Mouse (Mus musculus): Measurements from ENCODE around the gene Rab35.

Gene Rab35

DNA sequence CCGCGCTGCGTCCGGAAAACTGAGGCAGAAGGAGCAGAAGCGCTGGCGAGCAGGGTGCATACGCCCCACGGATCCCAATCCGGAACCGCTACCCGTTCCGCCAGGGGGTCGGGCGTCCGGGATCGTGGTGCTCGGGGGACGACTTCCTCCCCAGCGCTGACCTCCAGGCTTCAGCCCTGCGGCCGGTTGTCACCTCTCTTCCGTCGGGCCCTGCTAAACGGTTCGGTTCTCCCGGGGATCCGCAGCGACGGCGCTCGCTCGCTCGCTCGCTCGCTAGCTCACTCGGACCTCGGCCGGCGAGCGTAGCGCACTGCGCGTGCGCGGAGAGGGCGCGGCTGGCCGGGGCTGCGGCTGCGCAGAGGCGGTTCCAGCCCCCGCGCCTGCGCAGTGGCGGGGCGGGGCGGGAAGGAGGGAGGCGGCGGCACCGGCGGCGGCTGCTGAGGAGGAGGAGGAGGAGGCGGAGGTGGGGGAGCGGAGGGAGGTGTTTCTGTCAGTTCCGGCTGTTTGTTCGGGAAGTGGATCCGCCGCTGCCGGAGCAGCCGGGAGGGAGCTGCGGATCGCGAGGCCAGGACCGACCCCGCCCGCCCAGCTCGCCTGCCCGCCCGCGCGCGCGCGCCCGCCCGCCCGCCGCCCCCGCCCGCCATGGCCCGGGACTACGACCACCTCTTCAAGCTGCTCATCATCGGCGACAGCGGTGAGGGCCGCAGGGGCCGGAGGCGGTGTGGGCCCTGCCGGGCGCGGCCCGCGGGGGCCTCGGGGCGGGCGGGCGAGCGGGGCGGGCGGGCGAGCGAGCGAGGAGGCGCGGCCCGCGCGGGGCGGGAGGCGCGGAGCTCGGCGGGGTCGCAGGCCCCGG, at the start of gene Rab35:
Rab35 (plus strand) TSS at position 404 of the 853 bp plus-strand sequence.
- peak; percentile 95 for DNase-seq

DNA sequence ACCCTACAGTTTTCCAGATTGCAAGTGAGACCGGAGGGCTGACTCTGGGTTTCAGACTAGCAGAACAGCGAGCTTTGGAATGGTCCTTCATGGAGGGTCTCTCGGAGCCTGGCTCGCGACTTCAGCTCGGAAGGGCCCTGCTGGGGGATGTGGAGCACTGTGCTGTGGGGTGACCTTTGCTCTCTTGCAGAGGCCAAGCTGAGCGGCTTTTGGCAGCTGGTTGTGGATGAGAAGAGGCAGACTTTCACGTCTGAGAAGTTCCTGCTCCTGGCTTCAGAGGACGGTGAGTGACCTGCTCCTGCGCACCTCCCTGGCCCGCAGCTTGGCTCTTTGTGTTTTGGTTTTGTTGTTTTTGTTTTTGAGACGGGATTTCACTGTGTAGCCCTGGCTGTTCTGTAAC, 46.1 kb upstream of the Rab35 start:
- DNase-seq = no peak

- DNase-seq = no peak
These were observed 45.5 kb upstream of the Rab35 start for GRCm38 (mm10) chr5:115586166-115586565.

DNA sequence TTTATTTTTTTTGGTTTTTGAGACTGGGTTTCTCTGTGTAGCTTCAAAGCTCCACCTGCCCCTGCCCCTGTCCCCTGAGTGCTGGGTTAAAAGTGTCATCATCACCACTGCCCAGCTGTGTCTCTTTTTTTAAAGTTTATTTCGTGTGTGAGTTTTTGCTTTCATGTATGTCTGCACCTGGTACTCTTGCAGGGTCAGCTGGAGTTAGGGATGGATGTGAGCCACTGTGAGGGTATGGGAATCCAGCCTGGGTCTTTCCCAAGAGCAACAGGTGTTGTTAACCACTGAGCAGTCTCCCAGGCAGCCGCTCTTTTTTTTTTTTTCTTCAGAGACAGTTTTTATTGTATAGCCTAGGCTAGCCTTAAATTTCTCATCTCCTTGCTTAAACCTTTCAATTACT, 44.9 kb upstream of the Rab35 start:
- DNase-seq = no peak

GRCm38 (mm10) chr5:115591028-115591427, 40.7 kb upstream of the Rab35 start:
- DNase-seq = no peak

DNA sequence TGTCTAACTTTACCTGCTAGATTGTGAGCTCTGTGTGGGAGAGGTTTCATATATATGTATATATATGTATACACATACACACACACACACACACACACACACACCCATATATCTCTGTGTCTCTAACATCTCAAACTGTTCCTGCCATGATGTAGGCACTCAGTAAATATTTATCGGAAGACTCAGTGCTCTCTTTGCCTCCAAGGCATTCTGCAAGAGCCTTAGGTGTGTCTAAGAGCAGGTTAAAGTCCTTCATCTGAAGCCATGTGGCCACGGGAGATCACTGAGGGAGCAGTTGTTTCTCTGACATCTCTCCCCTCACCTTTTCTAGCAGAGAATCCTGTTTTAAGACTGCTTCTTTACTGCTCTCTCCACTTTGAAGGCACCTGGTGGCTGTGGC, 40.2 kb upstream of the Rab35 start:
- no peak for DNase-seq

DNA sequence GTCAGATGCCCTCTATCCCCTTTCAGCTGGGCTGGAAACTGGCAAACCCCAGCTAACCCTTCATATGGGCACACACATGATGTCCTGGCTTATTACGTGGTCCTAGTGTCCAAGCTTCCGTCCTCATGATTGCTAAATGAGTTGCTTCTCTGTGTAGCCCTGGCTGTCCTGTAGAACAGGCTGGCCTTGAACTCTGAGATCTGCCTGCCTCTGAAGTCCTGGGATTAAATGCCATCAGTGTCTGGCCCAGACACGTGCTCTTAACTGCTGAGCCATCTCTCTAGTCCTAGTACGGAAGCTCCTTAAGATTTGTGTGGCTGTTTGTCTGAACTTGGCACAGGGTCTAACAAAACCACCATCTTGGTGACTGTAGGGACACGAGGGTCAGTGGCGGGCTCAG, 28.1 kb upstream of the Rab35 start:
- DNase-seq = no peak

- DNase-seq = no peak
These were observed 20.1 kb upstream of the Rab35 start for GRCm38 (mm10) chr5:115611566-115611965.

- DNase-seq = no peak
These were observed 18.4 kb upstream of the Rab35 start for GRCm38 (mm10) chr5:115613332-115613731.

DNA sequence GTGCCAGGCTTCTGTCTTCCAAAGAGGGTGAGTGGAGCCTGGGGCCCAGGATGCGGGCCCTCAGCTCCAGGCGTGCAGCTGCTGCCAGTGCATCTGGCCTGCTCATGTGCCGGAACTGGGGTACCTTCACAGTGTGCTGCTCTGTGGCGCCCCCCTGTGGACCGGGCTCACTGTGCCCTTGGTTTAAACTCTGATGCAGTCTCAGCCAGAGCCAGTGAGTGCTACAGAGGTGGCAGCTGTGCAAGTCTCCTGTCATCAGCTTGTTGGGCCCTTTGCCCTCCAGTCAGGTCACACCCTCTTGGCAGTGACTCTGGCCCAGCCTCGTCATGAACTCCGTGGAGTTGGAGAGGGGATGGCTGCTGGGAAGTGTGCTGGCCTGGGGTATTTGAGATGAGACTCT, 16.8 kb upstream of the Rab35 start:
- DNase-seq = peak; percentile 37

- no peak for DNase-seq
These were observed 12.0 kb upstream of the Rab35 start for GRCm38 (mm10) chr5:115619690-115620089.

GRCm38 (mm10) chr5:115622686-115623085, 9.0 kb upstream of the Rab35 start:
- no peak for DNase-seq

DNA sequence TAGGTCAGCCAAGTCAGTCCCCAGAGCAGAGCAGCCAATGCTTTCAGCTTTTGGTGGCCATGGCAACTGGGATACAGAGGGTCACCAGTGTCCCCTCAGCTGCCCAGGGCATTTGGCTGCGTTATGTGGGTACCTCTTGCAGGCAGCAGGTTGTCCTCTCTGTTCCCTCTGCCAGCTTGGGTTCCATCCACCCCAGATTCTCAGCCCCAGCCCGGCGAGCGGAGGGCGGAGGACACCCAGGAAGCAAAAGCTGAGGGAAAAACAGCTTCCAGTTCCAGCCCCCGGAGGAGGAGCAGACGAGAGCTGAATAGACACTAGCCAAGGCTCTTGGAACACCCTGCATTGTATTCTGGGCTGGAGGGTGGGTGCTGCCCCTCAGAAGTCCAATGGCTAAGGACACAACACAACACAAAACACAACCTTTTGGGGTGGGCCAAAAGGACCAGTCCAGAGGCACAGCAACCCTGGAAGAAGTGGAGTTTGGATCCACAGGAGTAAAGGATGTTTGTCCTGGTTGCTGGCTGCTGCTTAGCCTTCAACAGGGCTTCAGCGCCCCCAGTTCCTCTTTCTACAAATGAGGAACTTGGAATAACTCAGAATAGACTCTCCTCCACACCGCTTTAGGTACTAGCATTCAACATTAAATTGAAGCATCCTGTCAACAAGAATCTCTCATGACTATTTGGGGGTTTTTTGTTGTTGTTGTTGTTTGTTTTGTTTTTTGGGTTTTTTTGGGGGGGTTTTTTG, 7.8 kb upstream of the Rab35 start:
- no peak for DNase-seq

DNA sequence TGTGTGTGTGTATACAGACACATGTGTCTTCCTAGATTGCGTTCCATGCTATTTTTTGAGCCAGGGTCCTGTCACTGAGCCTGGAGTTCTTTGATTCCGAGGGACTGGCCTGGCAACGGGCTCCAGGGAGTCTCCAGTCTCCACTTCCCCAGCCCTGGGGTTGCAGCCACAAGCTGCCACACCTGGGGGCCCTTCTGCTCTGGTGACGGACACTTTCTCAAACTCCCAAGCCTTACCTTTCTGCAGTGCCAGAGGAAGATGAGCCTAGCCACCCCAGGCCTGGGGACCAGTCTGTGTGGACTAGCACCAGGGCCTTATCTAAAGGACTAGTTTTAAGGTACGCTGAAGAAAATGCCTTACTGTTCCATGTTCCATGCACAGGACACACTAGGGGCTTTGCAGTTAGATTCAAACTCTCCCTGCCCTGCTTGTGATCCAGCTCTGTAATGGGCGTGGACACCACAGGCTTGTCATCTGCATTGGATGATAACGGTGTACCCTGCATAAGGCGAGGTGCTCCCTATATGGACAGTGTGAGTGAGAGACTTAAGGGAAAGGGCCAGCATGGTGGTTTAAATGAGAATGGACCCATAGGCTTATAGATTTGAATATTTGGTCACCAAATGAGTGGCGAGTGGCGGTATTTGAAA, 5.3 kb upstream of the Rab35 start:
- no peak for DNase-seq

- no peak for DNase-seq
These were observed 3.6 kb upstream of the Rab35 start for GRCm38 (mm10) chr5:115628083-115628482.

GRCm38 (mm10) chr5:115629672-115630071, 2.0 kb upstream of the Rab35 start:
- DNase-seq = no peak

GRCm38 (mm10) chr5:115630291-115630690, 1.4 kb upstream of the Rab35 start:
- DNase-seq = no peak

GRCm38 (mm10) chr5:115632358-115632714, 628 bp downstream of the Rab35 start:
- DNase-seq = peak; percentile 67

DNA sequence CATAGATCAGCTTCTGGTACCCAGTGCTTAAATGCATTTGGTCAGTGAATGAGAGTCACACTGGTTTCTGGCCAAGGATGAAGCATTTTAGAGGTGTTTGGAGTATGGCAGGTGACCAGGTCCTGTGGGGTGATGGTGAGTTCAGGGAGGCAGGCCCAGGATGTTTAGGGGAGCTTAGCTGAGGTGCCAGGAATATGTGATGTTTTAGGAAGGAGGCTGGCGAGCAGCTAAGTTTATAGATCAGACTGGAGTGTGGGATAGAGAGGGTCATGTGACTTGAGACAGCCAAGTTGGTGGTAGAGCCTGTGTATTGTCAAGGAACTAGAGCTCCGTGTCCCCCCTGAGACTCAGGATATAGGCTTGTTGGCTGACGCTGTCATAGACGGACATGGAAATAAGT, 1.4 kb downstream of the Rab35 start:
- DNase-seq = no peak

DNA sequence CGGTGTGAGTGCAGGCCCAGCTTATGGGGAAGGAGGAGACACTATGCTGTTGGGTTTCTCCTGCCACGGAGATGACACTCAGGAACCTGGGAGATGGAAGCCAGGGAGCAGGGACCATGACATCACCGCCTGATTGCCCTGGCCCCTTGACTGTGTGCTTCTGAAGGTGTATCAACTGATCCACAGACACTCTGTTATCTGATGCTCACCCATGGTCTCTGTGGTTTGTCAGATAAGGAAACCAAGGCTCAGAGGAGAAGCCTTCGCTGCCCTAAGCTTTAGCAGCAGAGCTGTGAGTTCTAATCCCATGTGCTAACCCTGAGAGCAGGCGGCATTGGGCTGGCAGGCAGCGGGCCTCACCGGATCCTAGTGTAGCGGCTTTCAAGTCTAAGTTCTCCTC, 2.3 kb downstream of the Rab35 start:
- DNase-seq = no peak

DNA sequence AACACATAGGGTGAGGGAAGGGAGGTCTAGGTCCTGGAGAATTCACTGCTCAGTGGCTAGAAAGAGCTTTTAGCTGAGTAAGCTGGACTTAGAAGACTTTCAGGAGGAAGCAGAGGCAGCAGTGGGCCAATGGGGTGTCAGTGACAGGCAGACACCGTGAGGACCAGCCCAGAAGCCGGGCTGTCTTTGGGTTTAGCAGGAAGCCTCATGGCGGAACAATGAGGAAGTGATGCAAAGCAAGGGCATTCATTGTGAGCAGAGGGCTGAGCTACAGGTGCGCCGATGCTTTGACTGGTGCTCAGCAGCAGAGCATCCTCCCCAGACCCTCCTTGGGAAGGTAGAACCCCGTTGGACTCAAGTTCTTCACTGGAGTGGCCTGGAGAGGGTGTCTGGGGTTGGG, 3.8 kb downstream of the Rab35 start:
- no peak for DNase-seq

- no peak for DNase-seq
These were observed 12.5 kb downstream of the Rab35 start for GRCm38 (mm10) chr5:115644192-115644591.

DNA sequence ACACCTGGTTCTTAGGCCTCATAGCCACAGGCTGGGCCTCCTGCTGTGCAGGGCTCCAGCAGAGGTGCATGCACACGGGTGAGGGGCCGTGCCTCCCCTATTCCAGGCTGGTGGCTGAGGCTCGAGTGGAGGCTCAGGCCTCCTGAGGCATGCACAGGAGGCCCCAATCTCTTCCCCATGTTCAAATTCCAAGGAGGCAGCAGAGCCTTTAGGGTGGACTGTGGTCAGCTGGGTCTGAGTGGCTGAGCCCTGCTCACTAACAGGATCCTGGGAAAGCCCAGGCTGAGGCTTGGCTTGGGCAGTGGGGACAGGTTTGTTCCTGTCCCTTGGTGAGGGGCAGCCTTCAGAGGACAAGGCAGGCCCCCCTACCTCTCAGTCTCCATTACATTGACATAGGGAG, 17.2 kb downstream of the Rab35 start:
- no peak for DNase-seq

DNA sequence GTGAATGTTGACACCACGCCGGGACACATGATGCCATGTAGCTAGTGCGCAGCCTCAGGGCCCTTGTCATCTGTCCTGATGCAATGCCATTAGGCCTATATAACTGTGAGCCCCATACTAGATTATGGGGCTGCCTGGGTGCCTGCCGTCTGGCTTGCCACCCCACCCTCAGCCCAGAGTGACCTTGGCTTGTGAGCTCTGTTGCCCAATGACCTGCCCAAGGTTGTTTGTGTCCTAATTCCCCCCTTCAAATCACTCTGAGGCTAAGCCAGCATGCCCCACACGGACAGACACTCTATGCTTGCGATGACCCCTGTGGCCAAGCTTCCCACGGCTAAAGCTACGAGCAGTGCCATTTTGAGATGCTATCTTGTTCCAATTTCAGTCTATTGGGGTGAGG, 18.0 kb downstream of the Rab35 start:
- DNase-seq = no peak

All from embryo, embryonic 11 days (tissue).